ENCODE assay signal across 14 mouse cellular contexts in genomic region chr3:133532806-133533205, GRCm38 (mm10).
"Had no signal": no experiment of that assay in that cellular context is flagged by ENCODE, and none has a peak within 500 bp of the region (broad histone marks: within the 10 kb centered on the region; RNA-seq: fewer than 3 reads in every experiment).

No protein-coding gene starts in this region.

- H3K36me3 ChIP-seq: midbrain, embryonic 15.5 days; stomach, embryonic 15.5 days had no signal

- DNase-seq: kidney, postnatal 4 days; left cerebral cortex, postnatal 4 days; lung, adult 18-20 months; retina, postnatal 1 day; thymus, adult 2 months; thymus, postnatal 25 days had no signal

- H3K9me3 ChIP-seq: limb, embryonic 13.5 days; midbrain, embryonic 15.5 days; neural tube, embryonic 12.5 days; stomach, embryonic 15.5 days had no signal

- ATAC-seq: intestine, postnatal 0 days; midbrain, embryonic 15.5 days had no signal

- H3K4me3 ChIP-seq: layer of hippocampus, adult 2 months; limb, embryonic 13.5 days; midbrain, embryonic 15.5 days; neural tube, embryonic 12.5 days; stomach, embryonic 15.5 days had no signal

- H3K27ac ChIP-seq: layer of hippocampus, adult 2 months; limb, embryonic 13.5 days; liver, embryonic 14.5 days; midbrain, embryonic 15.5 days; neural tube, embryonic 12.5 days; stomach, embryonic 15.5 days had no signal

- H3K4me2 ChIP-seq: limb, embryonic 13.5 days; midbrain, embryonic 11.5 days; midbrain, embryonic 15.5 days; neural tube, embryonic 12.5 days; stomach, embryonic 15.5 days had no signal

- H3K9ac ChIP-seq: limb, embryonic 13.5 days; liver, embryonic 14.5 days; midbrain, embryonic 15.5 days; neural tube, embryonic 12.5 days; stomach, embryonic 15.5 days had no signal

- H3K27me3 ChIP-seq: limb, embryonic 13.5 days; midbrain, embryonic 15.5 days; neural tube, embryonic 12.5 days; stomach, embryonic 15.5 days had no signal
